Mouse (Mus musculus): ENCODE data around the gene Cldnd1. TPM values are rescaled to one million over a fixed set of nuclear protein-coding genes. Genes with fewer than 3 reads are reported as not detected.

Cldnd1 gene
- polyA plus RNA-seq, 1 experiment, result 69.6 TPM

DNA sequence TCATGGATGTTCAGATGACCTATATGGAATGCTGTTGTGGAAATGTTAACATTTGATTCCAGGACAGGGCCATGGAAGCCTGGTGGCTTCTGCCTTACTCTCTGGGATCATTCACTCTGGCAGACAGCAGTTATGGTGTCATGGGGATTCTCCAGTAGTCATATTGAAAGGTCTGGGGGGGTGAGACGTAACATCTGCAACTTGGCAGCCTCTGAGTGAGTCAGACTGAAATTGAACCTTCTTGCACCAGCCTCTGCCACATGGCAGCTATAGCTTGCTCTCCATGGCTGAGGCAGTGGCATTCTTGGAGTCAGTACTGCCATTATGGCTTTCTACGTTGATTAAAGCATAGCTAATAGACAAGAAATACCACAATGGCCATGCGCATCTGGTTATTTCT, 30.9 kb upstream of the Cldnd1 start:
- H3K36me3 ChIP-seq (ENCODE audit: control insufficient read depth, insufficient read depth), result no peaks in the 10 kb centered on the region
- no peak overlapping the region for H3ac ChIP-seq (ENCODE audit: control insufficient read depth, insufficient read length, low read depth)
- no peaks in the 10 kb centered on the region for H3K79me3 ChIP-seq (ENCODE audit: low read depth)
- H3K79me2 ChIP-seq (ENCODE audit: control insufficient read depth, insufficient read depth), result no peaks in the 10 kb centered on the region
- H3K4me3 ChIP-seq (ENCODE audit: insufficient read depth, poor library complexity, severe bottlenecking), result no peak overlapping the region
- no peaks in the 10 kb centered on the region for H3K27me3 ChIP-seq (ENCODE audit: control insufficient read depth, insufficient read depth, insufficient read length)
- TF ChIP-seq CTCF (IDR thresholded peaks at IDR 0.05; ENCODE audit: control insufficient read depth, insufficient read depth, insufficient read length), result no peak
- TF ChIP-seq MYOG (IDR thresholded peaks at IDR 0.05; ENCODE audit: control insufficient read depth, extremely low read depth, insufficient read length), result no peak
- no peak for TF ChIP-seq FOSL1 (IDR thresholded peaks at IDR 0.05; ENCODE audit: insufficient read depth, low read length, poor library complexity, severe bottlenecking)
- no peak for TF ChIP-seq USF1 (IDR thresholded peaks at IDR 0.05; ENCODE audit: low read depth)
- TF ChIP-seq MYOD1 (IDR thresholded peaks at IDR 0.05; ENCODE audit: control insufficient read depth, insufficient read length, low read depth), result no peak
- TF ChIP-seq CEBPB (IDR thresholded peaks at IDR 0.05; ENCODE audit: low read depth), result no peak
- no peak for TF ChIP-seq MAX (IDR thresholded peaks at IDR 0.05)

DNA sequence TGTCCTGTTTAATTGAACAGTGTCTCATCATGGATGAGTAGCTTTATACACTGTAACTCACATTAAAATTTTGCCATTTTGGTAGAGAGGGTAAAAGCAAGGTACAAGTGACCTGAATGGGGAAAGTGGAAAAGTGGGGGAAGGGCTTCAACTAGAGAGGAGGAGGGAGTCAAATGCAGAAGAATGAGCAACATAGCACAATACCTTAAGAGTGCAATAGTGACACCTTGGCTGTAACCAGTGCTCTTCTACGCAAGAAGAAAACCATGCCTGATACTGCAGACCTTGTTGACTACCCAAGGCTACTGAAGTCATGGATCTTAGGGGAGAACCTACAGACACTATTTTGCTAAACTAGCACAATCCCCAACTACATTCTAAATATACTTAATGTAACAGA, 30.4 kb upstream of the Cldnd1 start:
- Histone ChIP-seq H3ac (ENCODE audit: control insufficient read depth, insufficient read length, low read depth) (no peak overlapping the region), H3K4me3 (ENCODE audit: insufficient read depth, poor library complexity, severe bottlenecking) (no peak overlapping the region), H3K79me2 (ENCODE audit: control insufficient read depth, insufficient read depth) (no peaks in the 10 kb centered on the region), H3K79me3 (ENCODE audit: low read depth) (no peaks in the 10 kb centered on the region), H3K36me3 (ENCODE audit: control insufficient read depth, insufficient read depth) (no peaks in the 10 kb centered on the region), H3K27me3 (ENCODE audit: control insufficient read depth, insufficient read depth, insufficient read length) (no peaks in the 10 kb centered on the region)
- no peak for TF ChIP-seq CEBPB (IDR thresholded peaks at IDR 0.05; ENCODE audit: low read depth)
- TF ChIP-seq MAX (IDR thresholded peaks at IDR 0.05), result no peak
- TF ChIP-seq FOSL1 (IDR thresholded peaks at IDR 0.05; ENCODE audit: insufficient read depth, low read length, poor library complexity, severe bottlenecking), result no peak
- no peak for TF ChIP-seq USF1 (IDR thresholded peaks at IDR 0.05; ENCODE audit: low read depth)
- TF ChIP-seq MYOG (IDR thresholded peaks at IDR 0.05; ENCODE audit: control insufficient read depth, extremely low read depth, insufficient read length), result no peak
- no peak for TF ChIP-seq CTCF (IDR thresholded peaks at IDR 0.05; ENCODE audit: control insufficient read depth, insufficient read depth, insufficient read length)
- no peak for TF ChIP-seq MYOD1 (IDR thresholded peaks at IDR 0.05; ENCODE audit: control insufficient read depth, insufficient read length, low read depth)

- no peak overlapping the region for H3K4me3 ChIP-seq (ENCODE audit: insufficient read depth, poor library complexity, severe bottlenecking)
- H3K27me3 ChIP-seq (ENCODE audit: control insufficient read depth, insufficient read depth, insufficient read length), result no peaks in the 10 kb centered on the region
- H3ac ChIP-seq (ENCODE audit: control insufficient read depth, insufficient read length, low read depth), result no peak overlapping the region
- TF ChIP-seq MYOG (IDR thresholded peaks at IDR 0.05; ENCODE audit: control insufficient read depth, extremely low read depth, insufficient read length) (no peak), MYOD1 (IDR thresholded peaks at IDR 0.05; ENCODE audit: control insufficient read depth, insufficient read length, low read depth) (no peak), CEBPB (IDR thresholded peaks at IDR 0.05; ENCODE audit: low read depth) (no peak), USF1 (IDR thresholded peaks at IDR 0.05; ENCODE audit: low read depth) (no peak), FOSL1 (IDR thresholded peaks at IDR 0.05; ENCODE audit: insufficient read depth, low read length, poor library complexity, severe bottlenecking) (no peak), MAX (IDR thresholded peaks at IDR 0.05) (no peak), CTCF (IDR thresholded peaks at IDR 0.05; ENCODE audit: control insufficient read depth, insufficient read depth, insufficient read length) (no peak)
- H3K79me2 ChIP-seq (ENCODE audit: control insufficient read depth, insufficient read depth), result no peaks in the 10 kb centered on the region
- no peaks in the 10 kb centered on the region for H3K36me3 ChIP-seq (ENCODE audit: control insufficient read depth, insufficient read depth)
- no peaks in the 10 kb centered on the region for H3K79me3 ChIP-seq (ENCODE audit: low read depth)
Observed at GRCm38 (mm10) chr16:58700174-58700573, 27.5 kb upstream of the Cldnd1 start.

- H3K4me3 ChIP-seq (ENCODE audit: insufficient read depth, poor library complexity, severe bottlenecking), result no peak overlapping the region
- no peak overlapping the region for H3ac ChIP-seq (ENCODE audit: control insufficient read depth, insufficient read length, low read depth)
- H3K79me2 ChIP-seq (ENCODE audit: control insufficient read depth, insufficient read depth), result no peaks in the 10 kb centered on the region
- no peaks in the 10 kb centered on the region for H3K27me3 ChIP-seq (ENCODE audit: control insufficient read depth, insufficient read depth, insufficient read length)
- no peaks in the 10 kb centered on the region for H3K36me3 ChIP-seq (ENCODE audit: control insufficient read depth, insufficient read depth)
- no peaks in the 10 kb centered on the region for H3K79me3 ChIP-seq (ENCODE audit: low read depth)
- no peak for TF ChIP-seq FOSL1 (IDR thresholded peaks at IDR 0.05; ENCODE audit: insufficient read depth, low read length, poor library complexity, severe bottlenecking)
Observed at GRCm38 (mm10) chr16:58700816-58701424, 26.8 kb upstream of the Cldnd1 start.

DNA sequence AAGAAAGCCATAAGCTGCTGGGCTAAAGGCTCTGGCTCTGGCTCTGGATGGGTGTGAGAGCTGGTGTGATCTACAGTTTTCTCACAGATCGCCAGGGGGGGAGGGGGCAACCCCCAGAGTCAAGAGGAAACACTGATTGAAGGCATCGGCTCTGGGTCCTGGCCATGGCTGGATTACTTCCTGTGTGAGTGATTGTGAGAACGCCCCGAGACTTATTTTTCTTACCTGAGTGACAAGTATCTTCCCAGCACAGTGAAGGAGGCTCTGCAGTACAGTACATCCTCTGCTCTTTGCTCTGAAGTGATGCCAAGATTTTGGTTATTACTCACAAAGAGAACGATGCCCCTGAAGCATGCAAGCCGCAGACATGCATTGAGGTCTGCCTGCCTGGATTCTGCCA, 25.9 kb upstream of the Cldnd1 start:
- Histone ChIP-seq H3K27me3 (ENCODE audit: control insufficient read depth, insufficient read depth, insufficient read length) (no peaks in the 10 kb centered on the region), H3K79me2 (ENCODE audit: control insufficient read depth, insufficient read depth) (no peaks in the 10 kb centered on the region), H3K4me3 (ENCODE audit: insufficient read depth, poor library complexity, severe bottlenecking) (no peak overlapping the region), H3K36me3 (ENCODE audit: control insufficient read depth, insufficient read depth) (no peaks in the 10 kb centered on the region), H3ac (ENCODE audit: control insufficient read depth, insufficient read length, low read depth) (no peak overlapping the region), H3K79me3 (ENCODE audit: low read depth) (no peaks in the 10 kb centered on the region)
- TF ChIP-seq USF1 (IDR thresholded peaks at IDR 0.05; ENCODE audit: low read depth) (no peak), MYOG (IDR thresholded peaks at IDR 0.05; ENCODE audit: control insufficient read depth, extremely low read depth, insufficient read length) (no peak), CEBPB (IDR thresholded peaks at IDR 0.05; ENCODE audit: low read depth) (no peak), FOSL1 (IDR thresholded peaks at IDR 0.05; ENCODE audit: insufficient read depth, low read length, poor library complexity, severe bottlenecking) (no peak), MYOD1 (IDR thresholded peaks at IDR 0.05; ENCODE audit: control insufficient read depth, insufficient read length, low read depth) (no peak), MAX (IDR thresholded peaks at IDR 0.05) (no peak), CTCF (IDR thresholded peaks at IDR 0.05; ENCODE audit: control insufficient read depth, insufficient read depth, insufficient read length) (no peak)

DNA sequence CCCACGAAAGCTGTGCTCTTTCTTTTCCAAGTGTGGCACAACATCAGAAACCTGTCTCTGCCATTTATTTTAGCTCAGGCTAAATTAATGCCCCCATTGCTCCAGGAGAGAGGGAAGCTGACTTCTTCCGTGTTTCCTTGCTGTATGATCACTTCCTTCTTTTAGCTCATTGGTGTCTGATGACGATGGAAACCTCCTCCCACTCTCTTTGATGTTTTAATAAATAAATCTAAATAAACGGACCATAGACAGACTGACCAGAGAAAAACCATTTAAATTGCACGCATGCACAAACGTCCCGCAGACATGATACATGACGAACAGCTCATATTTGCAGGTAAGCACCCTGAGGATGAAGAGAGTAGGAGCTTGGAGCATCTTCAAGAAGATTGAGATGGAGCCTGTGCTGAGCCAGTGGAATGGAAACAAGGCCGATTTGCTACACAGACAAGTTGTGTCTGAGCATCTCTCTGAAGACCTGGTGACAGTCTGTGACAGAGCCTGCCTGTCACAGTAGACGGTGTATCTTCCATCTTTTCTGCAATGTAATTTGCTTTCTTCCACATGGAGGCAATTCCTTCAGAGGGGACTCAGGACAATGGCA, 25.3 kb upstream of the Cldnd1 start:
- Histone ChIP-seq H3K4me3 (ENCODE audit: insufficient read depth, poor library complexity, severe bottlenecking) (no peak overlapping the region), H3K36me3 (ENCODE audit: control insufficient read depth, insufficient read depth) (no peaks in the 10 kb centered on the region), H3ac (ENCODE audit: control insufficient read depth, insufficient read length, low read depth) (no peak overlapping the region), H3K79me2 (ENCODE audit: control insufficient read depth, insufficient read depth) (no peaks in the 10 kb centered on the region), H3K27me3 (ENCODE audit: control insufficient read depth, insufficient read depth, insufficient read length) (no peaks in the 10 kb centered on the region), H3K79me3 (ENCODE audit: low read depth) (no peaks in the 10 kb centered on the region)
- no peak for TF ChIP-seq CTCF (IDR thresholded peaks at IDR 0.05; ENCODE audit: control insufficient read depth, insufficient read depth, insufficient read length)
- no peak for TF ChIP-seq CEBPB (IDR thresholded peaks at IDR 0.05; ENCODE audit: low read depth)
- no peak for TF ChIP-seq FOSL1 (IDR thresholded peaks at IDR 0.05; ENCODE audit: insufficient read depth, low read length, poor library complexity, severe bottlenecking)
- TF ChIP-seq MYOG (IDR thresholded peaks at IDR 0.05; ENCODE audit: control insufficient read depth, extremely low read depth, insufficient read length), result no peak

Measured in C2C12 (cell line).